Mouse (Mus musculus): ENCODE results near the gene Syncrip.

Gene Syncrip

DNA sequence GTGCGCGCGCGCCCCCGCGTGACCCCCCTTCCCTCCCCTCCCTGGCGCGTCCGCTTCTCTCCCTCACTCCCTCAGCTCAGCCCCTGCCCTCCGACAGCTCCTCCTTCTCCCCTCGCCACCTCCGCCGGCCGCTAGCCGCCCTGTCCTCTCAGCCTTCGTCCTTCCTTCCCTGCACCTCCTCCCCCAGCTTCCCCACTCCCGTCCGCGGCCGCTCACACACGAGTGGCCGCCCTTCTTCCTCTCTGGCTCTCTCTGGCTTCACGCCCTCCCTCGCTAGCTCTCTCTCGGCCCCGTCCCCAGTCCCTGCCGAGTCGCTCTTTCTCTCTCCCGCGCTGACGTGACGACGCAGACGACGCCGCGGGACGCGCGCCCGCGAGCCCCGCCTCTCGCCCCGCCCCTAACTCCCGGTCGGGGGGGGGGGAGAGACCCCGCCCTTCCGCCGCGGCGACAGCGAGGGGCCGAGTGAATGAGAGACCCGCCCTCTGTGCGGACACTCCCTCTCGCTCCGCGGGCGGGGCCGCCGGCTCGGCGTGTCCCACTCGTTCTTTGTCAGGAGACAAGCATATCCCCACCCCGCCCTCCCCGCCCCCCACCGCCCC lies at the start of gene Syncrip:
Syncrip (minus strand) TSS at position 345 of the 599 bp plus-strand sequence.
- peak; percentile 88 to 92 for DNase-seq (ENCODE audit: low spot score in 2 of 2)

- no peak for DNase-seq (ENCODE audit: low spot score in 2 of 2)
These were observed 47.7 kb upstream of the Syncrip start for GRCm38 (mm10) chr9:88529979-88530580.

DNA sequence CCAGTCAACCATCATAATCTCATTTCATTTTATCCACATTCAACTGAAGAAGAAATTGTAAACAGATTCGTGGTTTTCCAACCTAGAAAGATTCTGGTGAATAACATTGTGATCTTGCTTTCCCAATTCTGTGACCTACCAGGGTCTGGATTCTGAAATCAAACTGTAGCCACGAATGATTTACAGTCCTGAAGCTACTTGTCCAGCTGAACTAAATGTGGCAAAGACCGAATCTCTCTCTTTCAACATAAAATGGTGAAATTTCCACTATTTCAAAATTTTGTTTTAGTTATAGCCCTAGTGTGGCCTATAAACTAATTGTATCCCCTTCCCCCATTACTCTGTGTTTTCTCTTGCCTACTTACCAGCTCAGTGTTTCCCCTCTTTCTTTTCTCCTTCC lies 47.2 kb upstream of the Syncrip start:
- no peak for DNase-seq (ENCODE audit: low spot score in 2 of 2)

- no peak for DNase-seq (ENCODE audit: low spot score in 2 of 2)
These were observed 46.4 kb upstream of the Syncrip start for GRCm38 (mm10) chr9:88528736-88529135.

- DNase-seq (ENCODE audit: low spot score in 2 of 2): peak in 1 of 2 experiments; percentile 38
These were observed 45.6 kb upstream of the Syncrip start for GRCm38 (mm10) chr9:88527956-88528355.

- DNase-seq (ENCODE audit: low spot score in 2 of 2): no peak
These were observed 43.0 kb upstream of the Syncrip start for GRCm38 (mm10) chr9:88525341-88525740.

DNA sequence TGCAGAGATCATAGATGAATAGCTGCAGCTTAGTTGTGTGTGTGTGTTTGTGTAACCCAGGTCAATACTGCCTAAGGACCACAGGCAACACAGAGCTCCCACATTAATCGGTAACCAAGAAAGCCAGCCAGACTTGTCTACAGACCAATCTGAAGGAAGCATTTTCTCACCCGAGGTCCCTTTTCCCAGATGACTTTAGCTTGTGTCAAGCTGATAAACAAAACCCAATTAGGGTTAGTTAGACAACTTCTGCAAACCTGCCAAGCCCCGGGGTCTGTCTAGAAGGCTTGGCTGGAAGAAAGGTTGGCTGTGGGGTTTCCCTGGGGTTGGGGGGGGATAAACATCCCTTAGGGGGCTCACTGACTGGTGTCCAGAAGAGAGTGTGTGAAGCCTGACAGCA lies 42.4 kb upstream of the Syncrip start:
- DNase-seq (ENCODE audit: low spot score in 2 of 2): no peak

DNA sequence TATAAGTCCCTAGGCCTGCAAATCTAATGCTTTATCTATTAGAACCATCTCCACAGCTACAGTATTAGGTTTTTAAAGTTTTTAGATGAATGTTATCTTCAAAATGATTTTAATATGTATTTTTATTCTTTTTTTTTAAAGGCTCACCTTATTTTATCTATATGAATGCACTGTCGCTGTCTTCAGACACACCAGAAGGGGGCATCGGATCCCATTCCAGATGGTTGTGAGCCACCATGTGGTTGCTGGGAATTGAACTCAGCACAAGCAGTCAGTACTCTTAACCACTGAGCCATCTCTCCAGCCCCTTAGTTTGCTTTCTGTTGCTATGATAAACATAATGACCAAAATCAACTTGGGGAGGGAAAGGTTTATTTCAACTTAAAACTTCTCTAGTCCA lies 42.0 kb upstream of the Syncrip start:
- DNase-seq (ENCODE audit: low spot score in 2 of 2): no peak

- DNase-seq (ENCODE audit: low spot score in 2 of 2): no peak
These were observed 40.9 kb upstream of the Syncrip start for GRCm38 (mm10) chr9:88523335-88523668.

GRCm38 (mm10) chr9:88522569-88523334 lies 40.4 kb upstream of the Syncrip start:
- peak; percentile 94 to 97 for DNase-seq (ENCODE audit: low spot score in 2 of 2)

DNA sequence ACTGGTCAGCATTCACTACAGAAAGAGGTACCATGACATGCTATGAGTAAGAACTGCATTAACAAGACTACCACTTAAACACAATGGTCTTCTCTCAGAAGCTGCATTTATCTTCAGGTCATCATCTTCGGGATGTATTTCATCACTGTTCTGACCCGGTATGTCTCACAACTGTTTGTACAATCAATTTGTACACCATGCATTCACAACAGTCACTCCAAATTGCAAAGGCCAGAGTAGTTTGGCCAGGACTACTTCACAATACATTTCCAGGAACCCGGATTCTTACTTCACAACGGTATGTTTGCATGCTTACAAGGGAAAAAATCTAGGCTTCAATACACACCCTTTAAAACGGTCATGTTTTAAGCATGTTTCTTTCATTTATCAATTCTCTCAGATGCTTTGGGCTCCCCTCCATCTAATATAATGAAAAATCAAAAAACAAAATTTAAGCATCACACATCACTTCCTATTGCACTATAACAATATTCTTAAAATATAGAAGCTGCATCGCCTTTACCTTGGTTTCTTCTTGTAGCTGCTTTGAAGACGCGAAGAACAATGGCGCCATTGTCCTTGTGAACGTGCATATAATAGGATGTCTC lies 39.7 kb upstream of the Syncrip start:
- DNase-seq (ENCODE audit: low spot score in 2 of 2): no peak

GRCm38 (mm10) chr9:88520849-88521483 lies 38.6 kb upstream of the Syncrip start:
- no peak for DNase-seq (ENCODE audit: low spot score in 2 of 2)

- no peak for DNase-seq (ENCODE audit: low spot score in 2 of 2)
These were observed 37.9 kb upstream of the Syncrip start for GRCm38 (mm10) chr9:88520122-88520848.

DNA sequence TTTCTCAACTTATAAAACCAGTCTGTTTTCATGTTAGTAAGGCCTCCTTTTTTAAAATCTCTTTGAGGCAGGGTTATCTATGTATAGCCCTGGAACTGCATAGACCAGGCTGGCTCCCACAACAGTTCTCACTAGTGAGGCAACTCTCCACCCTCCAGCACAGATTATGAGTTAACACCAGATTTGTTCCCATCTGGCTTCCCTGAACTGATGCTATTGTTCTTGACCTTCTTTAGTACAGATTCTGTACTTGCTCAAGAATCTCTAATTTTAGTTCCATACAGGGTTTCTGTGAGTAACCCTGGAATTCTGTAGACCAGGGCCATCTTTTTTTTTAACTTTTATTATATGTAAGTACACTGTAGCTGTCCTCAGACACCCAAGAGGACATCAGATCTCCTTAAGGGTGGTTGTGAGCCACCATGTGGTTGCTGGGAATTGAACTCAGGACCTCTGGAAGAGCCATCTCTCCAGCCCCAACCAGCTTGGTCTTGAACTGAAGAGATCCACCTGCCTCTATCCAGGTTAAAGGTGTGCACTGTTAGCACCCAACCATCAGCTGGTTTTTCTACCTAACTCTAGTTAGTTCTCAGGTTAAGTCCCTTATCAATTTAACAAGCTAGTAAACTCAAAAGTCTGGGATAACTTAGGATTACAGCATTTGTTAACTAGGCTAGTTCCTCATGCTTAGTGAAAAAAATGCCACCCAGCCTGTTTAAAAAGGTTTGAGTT lies 37.2 kb upstream of the Syncrip start:
- no peak for DNase-seq (ENCODE audit: low spot score in 2 of 2)

GRCm38 (mm10) chr9:88516361-88516995 lies 34.1 kb upstream of the Syncrip start:
- no peak for DNase-seq (ENCODE audit: low spot score in 2 of 2)

GRCm38 (mm10) chr9:88515546-88515945 lies 33.2 kb upstream of the Syncrip start:
- no peak for DNase-seq (ENCODE audit: low spot score in 2 of 2)

DNA sequence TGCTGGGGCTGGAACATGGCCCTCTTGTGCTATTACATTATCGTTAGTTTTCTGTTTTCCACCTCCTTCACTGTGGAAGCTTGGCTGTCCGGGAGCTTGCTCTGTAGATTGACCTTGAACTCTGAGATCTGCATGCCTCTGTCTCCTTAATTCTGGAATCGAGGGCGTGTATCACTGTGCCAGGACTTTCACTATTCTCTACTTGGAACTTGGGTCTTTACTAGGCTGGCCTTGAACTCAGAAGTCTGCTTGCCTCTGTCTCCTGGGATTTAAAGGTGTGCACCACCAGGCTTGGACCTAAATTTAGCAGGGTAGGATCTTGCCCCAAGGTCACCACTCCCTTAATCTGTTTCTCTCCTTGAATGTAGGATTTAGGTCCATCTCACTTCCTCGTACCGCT lies 19.5 kb upstream of the Syncrip start:
- no peak for DNase-seq (ENCODE audit: low spot score in 2 of 2)

DNA sequence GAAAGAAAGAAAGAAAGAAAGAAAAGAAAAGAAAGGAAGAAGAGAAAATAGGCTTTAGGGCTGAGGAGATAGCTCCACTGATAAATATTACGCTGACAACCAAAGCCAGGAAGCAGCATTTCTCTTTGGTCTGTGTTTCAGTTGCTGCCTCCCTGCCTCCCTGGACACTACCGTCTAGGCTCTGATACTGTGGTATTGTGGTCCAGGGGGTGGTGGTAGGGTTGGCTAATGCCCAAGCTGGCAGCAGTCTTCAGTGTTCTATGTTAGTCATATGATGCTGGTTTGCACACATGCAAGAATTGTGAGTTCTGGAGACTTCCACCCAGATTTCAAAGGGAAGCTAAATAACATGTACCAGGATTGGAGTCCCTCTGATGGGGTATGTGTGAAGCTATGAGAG lies 17.7 kb upstream of the Syncrip start:
- DNase-seq (ENCODE audit: low spot score in 2 of 2): no peak

DNA sequence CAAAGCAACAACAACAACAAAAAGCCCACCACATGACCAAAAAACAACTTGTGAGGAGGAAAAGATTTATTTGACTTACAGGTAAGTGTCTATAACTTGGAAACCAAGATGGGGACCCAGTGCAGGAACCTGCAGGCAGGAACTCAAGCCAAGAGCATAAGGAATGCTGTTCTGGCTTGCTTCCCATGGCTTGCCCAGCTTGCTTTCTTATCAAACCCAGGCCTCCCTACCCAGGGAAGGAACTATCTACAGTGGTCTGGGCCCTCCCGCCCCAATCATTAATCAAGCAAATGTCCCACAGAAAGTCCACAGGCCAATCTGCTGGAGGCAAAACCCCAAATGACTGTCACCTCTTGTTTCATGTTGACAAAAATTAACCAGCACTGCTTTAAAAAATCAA lies 10.1 kb upstream of the Syncrip start:
- no peak for DNase-seq (ENCODE audit: low spot score in 2 of 2)

- DNase-seq (ENCODE audit: low spot score in 2 of 2): no peak
These were observed 2.2 kb upstream of the Syncrip start for GRCm38 (mm10) chr9:88484531-88484930.
